Mouse (Mus musculus): ENCODE measurements around the gene Zfp941. TPM values are rescaled to one million over a fixed set of nuclear protein-coding genes. Genes with fewer than 3 reads are reported as not detected.

Gene Zfp941
- polyA plus RNA-seq, 1 experiment from 2014 or later = 1.8 TPM

DNA sequence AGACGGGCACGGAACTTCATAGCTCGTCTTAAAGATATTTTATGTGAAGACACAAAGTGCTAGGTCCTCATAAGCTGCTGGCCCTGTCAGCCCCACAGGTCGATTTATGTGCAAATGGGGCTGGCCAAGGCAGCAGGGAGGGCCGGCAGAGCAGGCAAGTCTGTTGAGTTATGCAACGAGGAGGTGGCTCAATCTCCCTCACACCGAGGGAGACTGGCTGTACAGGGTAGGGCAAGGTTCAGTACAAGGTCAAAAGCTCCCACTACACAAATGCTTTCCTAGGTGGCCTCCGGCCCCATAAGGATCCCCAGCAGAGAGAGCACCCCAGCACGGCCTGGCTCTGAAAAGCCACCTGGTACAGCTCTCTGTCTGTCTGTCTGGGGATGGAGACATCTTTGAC lies 31.4 kb upstream of the Zfp941 start:
- H3K36me3 ChIP-seq = peaks cover 35% of the 10 kb centered on the region
- no peak for ATAC-seq (replicated peaks; ENCODE audit: low FRiP score)
- H3K4me2 ChIP-seq = no peak overlapping the region
- H3K27ac ChIP-seq = no peak overlapping the region
- no peak overlapping the region for H3K9ac ChIP-seq
- peaks cover 21% of the 10 kb centered on the region for H3K4me1 ChIP-seq
- H3K27me3 ChIP-seq = no peaks in the 10 kb centered on the region
- no peaks in the 10 kb centered on the region for H3K9me3 ChIP-seq (replicated peaks)
- no peak overlapping the region for H3K4me3 ChIP-seq (replicated peaks)
- 77% methylated on average over 9 of the region's 9 CpGs for WGBS

DNA sequence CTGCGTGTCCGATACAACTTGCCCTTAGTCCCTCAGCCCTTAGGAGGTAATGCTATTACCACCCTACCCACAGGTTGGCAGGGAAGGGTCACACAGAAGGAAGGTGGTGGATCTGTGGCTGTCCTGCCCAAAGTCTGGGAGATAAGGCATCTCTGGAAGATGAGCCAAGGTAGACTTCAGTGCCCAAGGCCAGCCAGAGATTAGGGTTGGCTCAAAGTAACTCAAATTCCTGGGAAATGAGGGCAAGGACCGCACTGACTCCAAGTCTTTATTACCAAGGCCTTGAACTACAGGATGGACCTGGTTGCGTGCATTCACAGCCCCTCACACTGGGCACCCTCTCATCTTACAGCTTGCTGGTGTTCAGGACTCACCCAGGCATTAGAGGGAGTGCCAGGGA lies 29.9 kb upstream of the Zfp941 start:
- no peak overlapping the region for H3K4me3 ChIP-seq (replicated peaks)
- peaks cover 12% of the 10 kb centered on the region for H3K4me1 ChIP-seq
- H3K9me3 ChIP-seq (replicated peaks) = no peaks in the 10 kb centered on the region
- H3K9ac ChIP-seq = no peak overlapping the region
- H3K27ac ChIP-seq = no peak overlapping the region
- H3K4me2 ChIP-seq = no peak overlapping the region
- H3K27me3 ChIP-seq = no peaks in the 10 kb centered on the region
- WGBS = 97% methylated on average over 4 of the region's 4 CpGs
- H3K36me3 ChIP-seq = peaks cover 34% of the 10 kb centered on the region
- ATAC-seq (replicated peaks; ENCODE audit: low FRiP score) = no peak

- Histone ChIP-seq H3K4me1 (peaks cover 3% of the 10 kb centered on the region; the same call in 1 of the 2 replicates), H3K27ac (no peak overlapping the region), H3K36me3 (peaks cover 23% of the 10 kb centered on the region), H3K27me3 (peaks cover 4% of the 10 kb centered on the region), H3K9ac (no peak overlapping the region), H3K4me3 (replicated peaks) (no peak overlapping the region), H3K9me3 (replicated peaks) (no peaks in the 10 kb centered on the region), H3K4me2 (no peak overlapping the region)
- no peak for ATAC-seq (replicated peaks; ENCODE audit: low FRiP score)
- WGBS = 90% methylated on average over 10 of the region's 10 CpGs
Observed at GRCm38 (mm10) chr7:140848591-140848990, 26.6 kb upstream of the Zfp941 start.

DNA sequence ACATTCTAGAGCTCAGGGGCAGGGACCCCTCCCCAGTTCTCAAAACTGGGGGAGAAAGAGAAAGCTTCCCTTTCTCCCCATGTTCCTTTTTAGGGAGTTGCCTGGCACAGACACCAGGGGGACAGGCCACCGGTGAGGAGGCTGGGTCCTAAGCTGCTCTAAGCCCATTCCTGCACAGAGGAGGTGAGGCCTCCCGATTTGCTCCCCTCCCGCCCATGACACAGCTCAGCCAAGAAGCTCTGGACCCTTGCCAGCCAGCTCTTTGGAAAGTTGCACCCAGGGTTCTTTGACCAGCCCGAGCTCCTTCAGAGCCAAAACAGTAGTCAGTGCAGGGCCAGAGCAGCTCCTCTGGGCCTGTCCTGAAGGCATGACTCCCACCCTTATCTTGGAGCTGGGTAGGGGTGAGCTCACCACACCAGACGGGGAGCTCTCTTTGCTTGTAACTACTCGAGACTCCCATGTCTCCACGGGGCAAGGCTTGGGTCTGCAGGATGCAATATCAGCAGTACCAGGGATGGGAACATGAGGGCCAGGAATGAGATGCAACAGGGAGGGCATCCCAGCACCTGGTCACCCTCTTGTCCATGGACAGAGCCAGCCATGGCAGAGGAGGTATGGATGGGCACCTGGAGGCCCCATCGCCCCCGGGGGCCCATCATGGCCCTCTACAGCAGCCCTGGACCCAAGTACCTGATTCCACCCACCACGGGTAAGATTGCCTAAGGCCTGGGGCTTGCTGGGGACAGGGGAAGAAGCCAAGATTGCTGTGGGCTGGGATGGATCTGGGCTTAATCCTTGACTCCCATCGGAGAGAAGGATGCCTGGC lies 26.0 kb upstream of the Zfp941 start, which contains the start of gene Odf3:
Gene Odf3 (plus strand): TSS at position 51 of the 826 bp plus-strand sequence.
- no peaks in the 10 kb centered on the region for H3K9me3 ChIP-seq (replicated peaks)
- no peak within 1 kb of the TSS for H3K9ac ChIP-seq
- H3K4me1 ChIP-seq = peaks cover 3% of the 10 kb centered on the region; the same call in 1 of the 2 replicates
- peaks cover 17% of the 10 kb centered on the region for H3K36me3 ChIP-seq
- H3K27ac ChIP-seq = no peak within 1 kb of the TSS
- ATAC-seq (replicated peaks; ENCODE audit: low FRiP score) = no peak
- H3K27me3 ChIP-seq = peaks cover 10% of the 10 kb centered on the region
- H3K4me3 ChIP-seq (replicated peaks) = no peak within 1 kb of the TSS
- H3K4me2 ChIP-seq = no peak within 1 kb of the TSS
- 64% methylated on average over 11 of the region's 11 CpGs for WGBS

- Histone ChIP-seq H3K4me1 (peaks cover 3% of the 10 kb centered on the region; the same call in 1 of the 2 replicates), H3K27ac (no peak overlapping the region), H3K9me3 (replicated peaks) (no peaks in the 10 kb centered on the region), H3K36me3 (peaks cover 4% of the 10 kb centered on the region), H3K9ac (no peak overlapping the region), H3K27me3 (peaks cover 23% of the 10 kb centered on the region), H3K4me2 (no peak overlapping the region), H3K4me3 (replicated peaks) (no peak overlapping the region)
- WGBS = 86% methylated on average over 10 of the region's 10 CpGs
- no peak for ATAC-seq (replicated peaks; ENCODE audit: low FRiP score)
Observed at GRCm38 (mm10) chr7:140846676-140847075, 24.7 kb upstream of the Zfp941 start.

GRCm38 (mm10) chr7:140845683-140846082 lies 23.7 kb upstream of the Zfp941 start:
- peaks cover 33% of the 10 kb centered on the region for H3K27me3 ChIP-seq
- H3K9me3 ChIP-seq (replicated peaks) = no peaks in the 10 kb centered on the region
- ATAC-seq (replicated peaks; ENCODE audit: low FRiP score) = no peak
- no peaks in the 10 kb centered on the region for H3K36me3 ChIP-seq
- no peak overlapping the region for H3K27ac ChIP-seq
- H3K9ac ChIP-seq = no peak overlapping the region
- 62% methylated on average over 4 of the region's 4 CpGs for WGBS
- peaks cover 3% of the 10 kb centered on the region; the same call in 1 of the 2 replicates for H3K4me1 ChIP-seq
- no peak overlapping the region for H3K4me3 ChIP-seq (replicated peaks)
- no peak overlapping the region for H3K4me2 ChIP-seq

GRCm38 (mm10) chr7:140844905-140845665 lies 23.1 kb upstream of the Zfp941 start, which contains the start of gene Scgb1c1:
TSS of gene Scgb1c1 (plus strand) at chr7:140845547.
- Histone ChIP-seq H3K4me2 (no peak within 1 kb of the TSS), H3K27me3 (peaks cover 38% of the 10 kb centered on the region), H3K4me1 (peaks cover 3% of the 10 kb centered on the region; the same call in 1 of the 2 replicates), H3K27ac (no peak within 1 kb of the TSS), H3K4me3 (replicated peaks) (no peak within 1 kb of the TSS), H3K9ac (no peak within 1 kb of the TSS), H3K36me3 (no peaks in the 10 kb centered on the region), H3K9me3 (replicated peaks) (no peaks in the 10 kb centered on the region)
- ATAC-seq (replicated peaks; ENCODE audit: low FRiP score) = peak; percentile 80
- WGBS = 30% methylated on average over 14 of the region's 14 CpGs

GRCm38 (mm10) chr7:140843806-140844205 lies 21.8 kb upstream of the Zfp941 start:
- Histone ChIP-seq H3K4me2 (no peak overlapping the region), H3K27me3 (peaks cover 45% of the 10 kb centered on the region), H3K4me3 (replicated peaks) (no peak overlapping the region), H3K27ac (no peak overlapping the region), H3K4me1 (peaks cover 3% of the 10 kb centered on the region; the same call in 1 of the 2 replicates), H3K9me3 (replicated peaks) (no peaks in the 10 kb centered on the region), H3K36me3 (no peaks in the 10 kb centered on the region), H3K9ac (no peak overlapping the region)
- no peak for ATAC-seq (replicated peaks; ENCODE audit: low FRiP score)
- 78% methylated on average over 7 of the region's 7 CpGs for WGBS

GRCm38 (mm10) chr7:140840750-140841735 lies 19.1 kb upstream of the Zfp941 start:
- H3K9ac ChIP-seq = no peak overlapping the region
- peaks cover 3% of the 10 kb centered on the region; the same call in 1 of the 2 replicates for H3K4me1 ChIP-seq
- H3K36me3 ChIP-seq = no peaks in the 10 kb centered on the region
- H3K4me3 ChIP-seq (replicated peaks) = no peak overlapping the region
- ATAC-seq (replicated peaks; ENCODE audit: low FRiP score) = no peak
- no peak overlapping the region for H3K27ac ChIP-seq
- WGBS = 36% methylated on average over 19 of the region's 19 CpGs
- H3K4me2 ChIP-seq = no peak overlapping the region
- H3K27me3 ChIP-seq = peaks cover 45% of the 10 kb centered on the region
- no peaks in the 10 kb centered on the region for H3K9me3 ChIP-seq (replicated peaks)

GRCm38 (mm10) chr7:140839556-140839955 lies 17.6 kb upstream of the Zfp941 start:
- H3K4me1 ChIP-seq = no peaks in the 10 kb centered on the region
- H3K36me3 ChIP-seq = no peaks in the 10 kb centered on the region
- 53% methylated on average over 5 of the region's 5 CpGs for WGBS
- H3K4me3 ChIP-seq (replicated peaks) = no peak overlapping the region
- no peak overlapping the region for H3K9ac ChIP-seq
- ATAC-seq (replicated peaks; ENCODE audit: low FRiP score) = no peak
- H3K4me2 ChIP-seq = no peak overlapping the region
- H3K27me3 ChIP-seq = peaks cover 45% of the 10 kb centered on the region
- no peaks in the 10 kb centered on the region for H3K9me3 ChIP-seq (replicated peaks)
- no peak overlapping the region for H3K27ac ChIP-seq
